Mouse (Mus musculus) right cerebral cortex, postnatal 25 days (tissue): ENCODE measurements around the gene Olfr1214.
"Not testable (repeated sequence)": the region's sequence is repeated elsewhere in the genome, so short reads cannot be mapped to it uniquely, and the experiment has no call there.

Experiments
- DNase-seq: peaks from one replicate; pipeline ENCODE4 v3.0.0; 2022

The Olfr1214 gene

DNA sequence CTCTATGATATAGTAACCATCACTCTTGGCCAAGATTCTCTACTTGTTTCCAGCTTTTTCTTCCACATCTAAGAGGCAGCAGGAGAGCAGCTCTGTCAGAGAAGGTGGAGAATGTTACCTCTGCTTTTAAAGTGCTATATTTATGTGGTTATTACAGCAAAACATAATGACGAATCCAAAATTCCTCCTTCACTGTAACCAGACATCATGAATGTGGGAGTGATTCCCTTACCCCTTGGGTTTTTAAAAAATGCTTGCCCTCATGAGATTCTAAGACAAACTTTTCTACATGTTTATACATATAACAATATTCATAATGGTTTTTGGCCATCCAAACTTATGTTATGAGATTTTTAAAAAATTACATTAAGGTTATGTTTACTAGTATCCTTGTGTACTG, at the start of gene Olfr1214:
Olfr1214 (minus strand) TSS at position 101 of the 400 bp plus-strand sequence.
- no peak for DNase-seq

- no peak for DNase-seq
Measured at GRCm38 (mm10) chr2:89031965-89032364, 39.5 kb upstream of the Olfr1214 start, which contains the start of gene Olfr1217. Gene Olfr1217, minus strand, starts transcription at chr2:89032065.

- DNase-seq = not testable (repeated sequence)
Measured at GRCm38 (mm10) chr2:89021436-89021835, 29.0 kb upstream of the Olfr1214 start.

- DNase-seq = no peak
Measured at GRCm38 (mm10) chr2:89018240-89018639, 25.8 kb upstream of the Olfr1214 start, which contains the start of gene Olfr1216. Gene Olfr1216, minus strand, starts transcription at chr2:89018340.

DNA sequence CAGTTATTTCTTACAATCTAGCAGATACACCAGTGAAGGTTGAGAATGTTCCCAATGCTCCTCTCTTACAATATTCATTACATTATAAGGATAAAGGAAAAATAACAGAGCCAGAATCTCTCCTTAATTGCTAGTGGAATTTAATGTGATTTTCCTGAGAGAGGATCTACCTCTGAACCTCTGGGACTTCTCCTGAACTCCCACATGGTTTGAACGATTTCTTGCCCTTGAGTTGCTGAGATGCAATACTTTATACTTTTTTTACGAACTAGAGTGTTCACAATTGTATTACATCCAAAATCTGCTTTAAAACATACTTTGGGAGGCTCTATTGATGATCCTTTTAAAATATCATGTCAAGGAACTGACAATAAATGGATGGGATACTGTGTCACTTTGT, 14.4 kb upstream of the Olfr1214 start, which contains the start of gene Olfr1215:
Olfr1215 (minus strand) TSS at position 101 of the 400 bp plus-strand sequence.
- no peak for DNase-seq

DNA sequence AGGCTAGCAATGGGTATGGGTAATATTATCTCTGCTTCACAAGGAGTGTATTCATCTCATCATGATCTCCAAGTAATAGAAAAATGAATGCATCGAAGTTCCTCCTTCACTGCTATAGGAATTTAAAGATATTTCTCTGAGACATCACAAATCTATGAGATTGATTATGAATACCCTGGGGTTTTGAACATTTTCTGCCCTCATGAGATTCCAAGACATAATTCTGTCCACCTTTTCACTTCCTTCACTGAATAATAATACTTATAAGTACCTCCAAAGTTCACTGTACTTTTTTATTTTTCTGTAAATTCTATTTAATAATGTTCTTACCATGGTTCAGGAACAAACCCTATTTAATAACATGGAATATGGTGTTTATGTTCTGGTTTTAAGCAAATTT, 12.3 kb downstream of the Olfr1214 start, which contains the start of gene Gm13762:
Gm13762 (minus strand) TSS at position 101 of the 400 bp plus-strand sequence.
- no peak for DNase-seq

GRCm38 (mm10) chr2:88953669-88954068, 38.8 kb downstream of the Olfr1214 start, which contains the start of gene Olfr1212:
Gene Olfr1212, plus strand, starts transcription at chr2:88953969.
- DNase-seq = no peak

- no peak for DNase-seq
Measured at GRCm38 (mm10) chr2:88938011-88938410, 54.4 kb downstream of the Olfr1214 start, which contains the start of gene Olfr1211. Gene Olfr1211, minus strand, starts transcription at chr2:88938111.
